Mouse (Mus musculus) liver, adult 2 months (tissue): ENCODE measurements around the gene Sec24b. TPM values are rescaled to one million over a fixed set of nuclear protein-coding genes. Genes with fewer than 3 reads are reported as not detected.

Experiments
- DNase-seq: peaks from one replicate; pipeline ENCODE4 v3.0.0-alpha.2; 2011; ENCODE audit warnings: low read depth, low spot score; ENCODE audit errors: extremely low read depth
- H3K27ac ChIP-seq: fragments of 200-500 bp; replicated peaks from 2 replicates; pipeline ENCODE4 v1.5.1; 2012; ENCODE audit warnings: low read depth, mild to moderate bottlenecking, control low read depth, inconsistent platforms, low read length; ENCODE audit not compliant: insufficient read depth
- H3K27me3 ChIP-seq: fragments of 200-500 bp; 2 replicates; pipeline ENCODE4 v1.6.1; 2012; ENCODE audit warnings: mild to moderate bottlenecking, moderate library complexity, low read length, inconsistent platforms; ENCODE audit not compliant: control insufficient read depth, insufficient read depth
- H3K36me3 ChIP-seq: fragments of 200-500 bp; 2 replicates; pipeline ENCODE4 v1.6.1; 2012; ENCODE audit warnings: low read length, inconsistent platforms; ENCODE audit not compliant: control insufficient read depth, insufficient read depth
- H3K4me1 ChIP-seq: fragments of 200-500 bp; 2 replicates; pipeline ENCODE4 v1.6.1; 2011; ENCODE audit warnings: low read length; ENCODE audit not compliant: control insufficient read depth, insufficient read depth
- H3K4me3 ChIP-seq: fragments of 200-500 bp; 2 replicates; pipeline ENCODE4 v1.5.1; 2011; ENCODE audit warnings: low read depth, mild to moderate bottlenecking, control low read depth, low read length, moderate library complexity; ENCODE audit not compliant: insufficient read depth
- H3K79me2 ChIP-seq: fragments of 200-500 bp; 2 replicates; pipeline ENCODE4 v1.6.1; 2012; ENCODE audit warnings: inconsistent platforms, mild to moderate bottlenecking, low read length, moderate library complexity; ENCODE audit not compliant: control insufficient read depth, insufficient read depth
- H3K9ac ChIP-seq: fragments of 200-500 bp; 2 replicates; pipeline ENCODE4 v1.6.1; 2012; ENCODE audit warnings: low read depth, mild to moderate bottlenecking, control low read depth, inconsistent platforms, low read length
- CTCF ChIP-seq: fragments of 200-500 bp; IDR thresholded peaks from 2 replicates; pipeline ENCODE4 v1.5.1; 2011; ENCODE audit warnings: low read depth, low read length, control low read depth
- POLR2A ChIP-seq: fragments of 200-500 bp; IDR thresholded peaks from 2 replicates; pipeline ENCODE4 v1.6.1; 2011; ENCODE audit warnings: low read length, control low read depth; ENCODE audit not compliant: insufficient read depth; ENCODE audit errors: extremely low read depth
- WGBS: fragments of 180-500 bp; shearing (Covaris S2); methylation state at CpG from one replicate; pipeline ENCODE4 v1.1.7; 2018; 5-methylcytosine and 5-hydroxymethylcytosine counted together
- polyA plus RNA-seq: library from polyadenylated mRNA; depleted of rRNA; stranded (reverse); fragments of >200 nt; gene quantifications from 2 replicates; pipeline ENCODE4 v1.2.3, GENCODE M21; 2012
- total RNA-seq: library from RNA; depleted of rRNA; stranded (reverse); fragments of >200 nt; gene quantifications from 2 replicates; pipeline ENCODE4 v1.2.3, GENCODE M21; 2014

The Sec24b gene
- total and polyA plus RNA-seq, 2 experiments: 7.9 to 15.8 TPM

DNA sequence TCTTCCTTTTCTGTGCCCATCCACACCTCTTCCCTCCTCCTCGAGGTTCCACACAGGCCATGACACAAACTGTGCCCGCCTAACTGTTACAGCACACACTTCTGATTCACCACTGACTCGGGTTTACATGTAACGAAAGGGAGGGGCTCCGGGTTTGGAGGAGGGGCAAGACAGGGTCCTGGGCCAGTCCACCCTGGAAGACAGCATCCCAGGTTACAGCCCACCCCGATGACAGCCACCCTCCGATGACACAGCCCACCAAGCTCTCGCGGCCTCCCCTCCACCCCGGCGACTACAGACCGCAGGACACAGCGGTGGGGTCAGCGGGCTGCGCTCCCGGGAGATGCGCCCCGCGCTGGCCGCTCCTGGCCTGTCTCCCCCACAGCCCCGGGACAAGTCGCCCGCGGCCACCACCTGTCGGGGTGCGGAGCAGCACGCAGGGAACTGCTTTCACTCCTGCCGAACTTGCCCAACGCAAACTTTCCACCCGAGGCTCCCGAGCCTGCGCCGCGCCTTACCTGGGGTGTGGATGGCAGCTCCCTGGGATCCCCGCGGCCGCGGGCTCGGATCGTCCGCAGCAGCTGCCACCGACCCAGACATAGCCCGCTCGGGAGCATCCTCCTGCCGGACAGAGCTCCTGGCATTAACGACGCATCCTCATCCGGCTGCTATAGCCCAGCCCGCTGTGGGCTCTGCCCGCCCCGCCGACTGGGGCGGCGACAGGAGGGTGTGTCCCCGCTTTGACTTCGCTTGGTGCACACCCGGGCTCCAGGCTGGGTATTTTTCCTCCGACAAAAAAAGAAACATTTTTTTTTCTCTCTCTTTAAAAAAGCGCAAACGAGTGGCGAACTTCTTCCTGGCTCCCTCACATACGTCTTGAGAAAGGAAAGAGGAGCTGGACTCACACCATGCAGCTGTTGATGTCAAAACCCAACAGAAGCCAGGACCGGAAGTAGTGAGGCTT lies 91.6 kb downstream of the Sec24b start, which contains the start of gene Mcub:
TSS of gene Mcub (minus strand) at position 775 of the 964 bp plus-strand sequence.
- TF ChIP-seq CTCF (no peak), POLR2A (no peak)
- Histone ChIP-seq H3K27me3 (peaks cover 10% of the 10 kb centered on the region), H3K4me3 (peak within 1 kb of the TSS; percentile 43; the same call in 1 of the 2 replicates), H3K27ac (no peak within 1 kb of the TSS), H3K4me1 (peaks cover 4% of the 10 kb centered on the region; the same call in 1 of the 2 replicates), H3K9ac (peak within 1 kb of the TSS; percentile 8; the same call in 1 of the 2 replicates), H3K79me2 (no peaks in the 10 kb centered on the region), H3K36me3 (no peaks in the 10 kb centered on the region)
- no peak for DNase-seq
- WGBS: 2% methylated on average over 62 of the region's 63 CpGs

DNA sequence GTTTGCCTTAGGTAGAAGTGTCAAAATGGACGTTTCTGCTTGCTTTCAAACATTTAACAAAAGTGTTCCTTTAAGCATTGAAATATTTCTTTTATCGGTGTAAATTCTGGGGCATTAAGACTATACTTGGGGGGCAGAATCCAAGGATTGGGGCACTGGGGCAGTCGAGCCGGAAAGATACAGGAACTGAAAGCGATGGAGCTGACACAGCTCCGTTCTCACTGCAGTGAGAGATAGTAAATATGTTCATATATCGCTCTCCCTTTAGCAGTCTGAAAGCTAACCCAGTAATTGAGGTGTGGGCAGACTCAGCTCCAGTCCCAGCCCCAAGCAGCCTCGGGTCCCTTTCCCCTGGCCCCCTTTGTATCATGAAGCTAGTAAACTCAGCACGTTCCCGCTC lies 92.3 kb downstream of the Sec24b start:
- TF ChIP-seq POLR2A (no peak), CTCF (no peak)
- Histone ChIP-seq H3K27ac (no peak overlapping the region), H3K4me3 (no peak overlapping the region), H3K4me1 (peaks cover 4% of the 10 kb centered on the region; the same call in 1 of the 2 replicates), H3K79me2 (no peaks in the 10 kb centered on the region), H3K9ac (no peak overlapping the region), H3K36me3 (no peaks in the 10 kb centered on the region), H3K27me3 (peaks cover 10% of the 10 kb centered on the region)
- DNase-seq: no peak
- WGBS: 47% methylated on average over 10 of the region's 10 CpGs

DNA sequence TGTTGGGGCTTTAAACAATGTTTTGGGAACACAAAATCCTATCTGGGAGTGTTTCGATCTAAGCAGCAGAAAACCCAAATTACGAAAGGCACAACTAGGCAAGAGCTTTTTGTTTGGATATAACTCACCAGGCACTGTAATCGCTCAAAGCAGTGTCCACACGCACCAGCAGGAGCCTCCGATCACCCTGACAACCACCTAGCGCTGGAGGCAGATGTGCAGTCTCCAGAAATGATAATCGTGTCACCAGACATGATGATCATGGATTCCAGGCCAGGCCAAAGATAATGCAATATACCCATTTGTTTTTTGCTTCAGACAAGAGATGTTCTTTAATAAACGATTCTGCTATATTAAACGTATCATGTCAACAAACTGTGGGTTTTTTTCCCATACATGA lies 93.5 kb downstream of the Sec24b start:
- no peaks in the 10 kb centered on the region for H3K79me2 ChIP-seq

DNA sequence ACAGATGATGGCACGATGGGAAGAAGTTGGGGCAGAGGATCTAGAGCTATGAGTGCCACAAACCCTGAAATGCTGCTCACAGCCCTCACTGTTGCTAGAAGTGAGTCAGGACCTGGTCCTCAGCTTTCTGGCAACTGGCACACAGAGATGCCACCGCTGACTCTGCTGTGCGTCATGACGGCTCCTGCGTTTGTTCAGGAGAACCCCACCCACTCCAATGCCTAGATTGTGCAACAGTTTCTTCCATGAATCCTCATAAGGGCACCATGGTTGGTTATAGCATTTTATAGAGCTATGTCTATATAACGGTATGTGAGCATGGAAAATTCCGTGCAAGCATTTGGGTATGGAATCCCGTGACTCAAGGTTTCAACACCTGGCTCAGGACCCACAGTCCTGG lies 96.7 kb downstream of the Sec24b start:
- Histone ChIP-seq H3K79me2 (no peaks in the 10 kb centered on the region), H3K27me3 (peaks cover 7% of the 10 kb centered on the region), H3K36me3 (no peaks in the 10 kb centered on the region), H3K4me3 (no peak overlapping the region), H3K27ac (no peak overlapping the region), H3K4me1 (no peaks in the 10 kb centered on the region), H3K9ac (no peak overlapping the region)
- TF ChIP-seq CTCF: no peak
- no peak for TF ChIP-seq POLR2A
- 83% methylated on average over 8 of the region's 8 CpGs for WGBS
- no peak for DNase-seq

More for the DNA sequence above, 93.5 kb downstream of the Sec24b start:
- Histone ChIP-seq H3K36me3 (no peaks in the 10 kb centered on the region), H3K4me1 (peaks cover 4% of the 10 kb centered on the region; the same call in 1 of the 2 replicates), H3K4me3 (no peak overlapping the region), H3K27me3 (peaks cover 10% of the 10 kb centered on the region), H3K27ac (no peak overlapping the region), H3K9ac (no peak overlapping the region)
- no peak for TF ChIP-seq POLR2A
- no peak for TF ChIP-seq CTCF
- DNase-seq: no peak
- 80% methylated on average over 9 of the region's 9 CpGs for WGBS

DNA sequence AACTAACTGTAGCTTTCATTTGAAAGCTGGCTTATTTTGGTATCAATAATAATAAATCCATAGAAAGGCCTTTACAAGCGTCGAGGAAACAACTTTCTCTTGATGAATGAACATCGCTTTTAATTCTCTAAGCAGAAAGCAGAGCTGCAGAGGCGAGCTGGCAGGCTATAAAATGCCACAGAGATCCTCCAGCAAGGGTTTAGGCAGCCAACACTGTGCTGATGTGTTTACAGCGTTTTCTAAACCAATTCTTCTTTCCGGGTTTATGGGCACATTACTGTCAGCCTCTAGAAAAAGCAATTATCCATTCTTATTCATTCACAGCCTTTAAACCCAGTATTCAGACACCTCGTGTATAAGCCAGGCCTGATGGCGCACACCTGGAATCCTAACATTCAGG lies 98.8 kb downstream of the Sec24b start:
- H3K9ac ChIP-seq: no peak overlapping the region
- WGBS: 89% methylated on average over 8 of the region's 8 CpGs
- TF ChIP-seq POLR2A: no peak
- TF ChIP-seq CTCF: no peak

More for the DNA sequence above, 98.8 kb downstream of the Sec24b start:
- Histone ChIP-seq H3K4me1 (no peaks in the 10 kb centered on the region), H3K27me3 (no peaks in the 10 kb centered on the region), H3K79me2 (no peaks in the 10 kb centered on the region), H3K4me3 (no peak overlapping the region), H3K27ac (no peak overlapping the region), H3K36me3 (no peaks in the 10 kb centered on the region)
- no peak for DNase-seq
